Mouse (Mus musculus) heart, adult 2 months (tissue): ENCODE measurements around the gene Gm10778.

Source experiments
- CTCF ChIP-seq: fragments of 200-600 bp; IDR thresholded peaks from 2 replicates; pipeline ENCODE4 v1.8.1; 2022; ENCODE audit warnings: antibody characterized with exemption, mild to moderate bottlenecking, moderate library complexity
- POLR2A ChIP-seq: fragments of 200-500 bp; IDR thresholded peaks from 2 replicates; pipeline ENCODE4 v1.6.1; 2011; ENCODE audit warnings: mild to moderate bottlenecking, low read depth, low read length, control low read depth; ENCODE audit not compliant: insufficient read depth

DNA sequence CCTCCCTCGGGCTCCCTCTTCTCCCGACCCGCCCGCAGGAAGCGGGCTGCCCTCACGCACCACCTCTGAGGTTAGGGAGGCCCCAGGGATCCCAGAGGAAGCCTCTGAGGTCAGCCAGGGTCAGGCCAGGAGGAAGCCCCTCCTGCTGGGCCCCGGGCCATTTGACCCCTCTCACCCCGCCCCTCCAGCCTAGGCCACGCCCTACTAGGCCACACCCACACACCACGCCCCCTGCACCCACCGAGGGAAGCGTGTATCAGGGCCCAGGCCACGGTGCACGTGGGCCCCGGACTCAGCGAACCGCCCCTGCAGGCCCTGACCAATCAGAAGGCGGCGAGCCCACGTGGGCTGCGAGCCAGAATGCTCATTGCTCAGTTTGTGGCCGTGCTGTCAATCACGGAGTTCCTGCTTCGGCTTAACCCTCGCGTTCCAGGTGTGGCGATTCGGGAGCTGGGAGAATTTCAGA is 48.1 kb upstream of the Gm10778 start, which contains the start of gene Tle6:
- TF ChIP-seq POLR2A (0 out of 2 replicates have a peak, but pooled peaks have one; percentile 24), CTCF (no peak)
